Mouse (Mus musculus) forebrain, embryonic 13.5 days (tissue): ENCODE measurements around the gene Rundc3a. TPM values are rescaled to one million over a fixed set of nuclear protein-coding genes. Genes with fewer than 3 reads are reported as not detected.
A peak's percentile ranks its signal among the peaks of the same experiment; 100 is the strongest.

Source experiments
- ATAC-seq: fragments of 200-750 bp; cut with Nextera tagmentation; 2 replicates; pipeline ENCODE4 v1.8.0; 2017
- H3K27ac ChIP-seq: fragments of 300-500 bp; sonication (generic); 2 replicates; pipeline ENCODE4 v1.5.1; 2015; ENCODE audit warnings: inconsistent platforms, mild to moderate bottlenecking, moderate library complexity
- H3K27me3 ChIP-seq: fragments of 300-500 bp; sonication (generic); 2 replicates; pipeline ENCODE4 v1.6.1; 2015; ENCODE audit warnings: mild to moderate bottlenecking, inconsistent platforms
- H3K36me3 ChIP-seq: fragments of 300-500 bp; sonication (generic); 2 replicates; pipeline ENCODE4 v1.6.1; 2015; ENCODE audit warnings: mild to moderate bottlenecking, inconsistent platforms; ENCODE audit not compliant: poor library complexity, severe bottlenecking
- H3K4me1 ChIP-seq: fragments of 300-500 bp; sonication (generic); 2 replicates; pipeline ENCODE4 v1.6.1; 2015; ENCODE audit warnings: inconsistent platforms
- H3K4me2 ChIP-seq: fragments of 300-500 bp; sonication (generic); 2 replicates; pipeline ENCODE4 v1.6.1; 2015; ENCODE audit warnings: inconsistent platforms, mild to moderate bottlenecking, moderate library complexity
- H3K4me3 ChIP-seq: fragments of 300-500 bp; sonication (generic); 2 replicates; pipeline ENCODE4 v1.5.1; 2015; ENCODE audit warnings: mild to moderate bottlenecking, inconsistent platforms
- H3K9ac ChIP-seq: fragments of 300-500 bp; sonication (generic); 2 replicates; pipeline ENCODE4 v1.6.1; 2015; ENCODE audit warnings: mild to moderate bottlenecking, inconsistent platforms
- H3K9me3 ChIP-seq: fragments of 300-500 bp; sonication (generic); replicated peaks from 2 replicates; pipeline ENCODE4 v1.6.1; 2016; ENCODE audit warnings: inconsistent platforms
- WGBS: fragments of 180-500 bp; shearing (Covaris S2); methylation state at CpG from one replicate; pipeline ENCODE4 v1.1.7; 2015; 5-methylcytosine and 5-hydroxymethylcytosine counted together
- polyA plus RNA-seq: library from polyadenylated mRNA; unstranded; fragments of >200 nt; fragmentation: Nextera tagmentation; extraction: Ambion mirVana; gene quantifications from 2 replicates; pipeline ENCODE4 v1.2.1, GENCODE M21; 2015

Rundc3a gene
- polyA plus RNA-seq, 1 experiment from 2014 or later: 94.8 TPM

GRCm38 (mm10) chr11:102370285-102370684 is 22.9 kb upstream of the Rundc3a start:
- WGBS: 55% methylated on average over 7 of the region's 7 CpGs
- Histone ChIP-seq H3K9me3 (no peaks in the 10 kb centered on the region), H3K27ac (no peak overlapping the region), H3K9ac (no peak overlapping the region), H3K4me1 (peaks cover 3% of the 10 kb centered on the region), H3K4me2 (no peak overlapping the region), H3K4me3 (no peak overlapping the region), H3K27me3 (no peaks in the 10 kb centered on the region), H3K36me3 (no peaks in the 10 kb centered on the region)
- ATAC-seq: no peak

GRCm38 (mm10) chr11:102371926-102372685 is 21.1 kb upstream of the Rundc3a start:
- Histone ChIP-seq H3K4me3 (no peak overlapping the region), H3K27ac (no peak overlapping the region), H3K27me3 (no peaks in the 10 kb centered on the region), H3K9me3 (no peaks in the 10 kb centered on the region), H3K36me3 (no peaks in the 10 kb centered on the region), H3K4me2 (no peak overlapping the region), H3K4me1 (peaks cover 18% of the 10 kb centered on the region), H3K9ac (no peak overlapping the region)
- no peak for ATAC-seq
- WGBS: 87% methylated on average over 12 of the region's 12 CpGs

- no peak overlapping the region for H3K27ac ChIP-seq
- no peak overlapping the region for H3K4me3 ChIP-seq
- no peaks in the 10 kb centered on the region for H3K36me3 ChIP-seq
- H3K4me1 ChIP-seq: peaks cover 18% of the 10 kb centered on the region
- no peak for ATAC-seq
- H3K27me3 ChIP-seq: no peaks in the 10 kb centered on the region
- no peaks in the 10 kb centered on the region for H3K9me3 ChIP-seq
- no peak overlapping the region for H3K4me2 ChIP-seq
- 48% methylated on average over 14 of the region's 14 CpGs for WGBS
- H3K9ac ChIP-seq: no peak overlapping the region
Observed at GRCm38 (mm10) chr11:102372936-102373335, 20.3 kb upstream of the Rundc3a start.

- no peak overlapping the region for H3K27ac ChIP-seq
- H3K27me3 ChIP-seq: no peaks in the 10 kb centered on the region
- WGBS: 44% methylated on average over 2 of the region's 2 CpGs
- H3K9ac ChIP-seq: no peak overlapping the region
- H3K9me3 ChIP-seq: 0 out of 2 replicates have a peak, but pooled peaks cover 1% of the 10 kb centered on the region
- H3K4me1 ChIP-seq: peaks cover 18% of the 10 kb centered on the region
- no peak overlapping the region for H3K4me3 ChIP-seq
- H3K36me3 ChIP-seq: no peaks in the 10 kb centered on the region
- ATAC-seq: no peak
- no peak overlapping the region for H3K4me2 ChIP-seq
Observed at GRCm38 (mm10) chr11:102373646-102374045, 19.6 kb upstream of the Rundc3a start.

- no peak overlapping the region for H3K27ac ChIP-seq
- no peaks in the 10 kb centered on the region for H3K36me3 ChIP-seq
- ATAC-seq: no peak
- 0 out of 2 replicates have a peak, but pooled peaks cover 5% of the 10 kb centered on the region for H3K9me3 ChIP-seq
- no peak overlapping the region for H3K4me3 ChIP-seq
- 84% methylated on average over 7 of the region's 7 CpGs for WGBS
- no peak overlapping the region for H3K9ac ChIP-seq
- peaks cover 18% of the 10 kb centered on the region for H3K4me1 ChIP-seq
- no peaks in the 10 kb centered on the region for H3K27me3 ChIP-seq
- H3K4me2 ChIP-seq: no peak overlapping the region
Observed at GRCm38 (mm10) chr11:102374108-102374725, 19.0 kb upstream of the Rundc3a start.

- 0 out of 2 replicates have a peak overlapping the region, but pooled peaks have one; percentile 5 for H3K27ac ChIP-seq
Observed at GRCm38 (mm10) chr11:102375196-102376173, 17.7 kb upstream of the Rundc3a start.

GRCm38 (mm10) chr11:102376196-102376835 is 16.9 kb upstream of the Rundc3a start:
- ATAC-seq: no peak
- Histone ChIP-seq H3K9me3 (0 out of 2 replicates have a peak, but pooled peaks cover 5% of the 10 kb centered on the region), H3K9ac (peak overlapping the region; percentile 47), H3K4me2 (peak overlapping the region; percentile 53), H3K27me3 (no peaks in the 10 kb centered on the region), H3K4me1 (peaks cover 18% of the 10 kb centered on the region), H3K4me3 (no peak overlapping the region), H3K36me3 (no peaks in the 10 kb centered on the region), H3K27ac (0 out of 2 replicates have a peak overlapping the region, but pooled peaks have one; percentile 5)
- WGBS: 10% methylated on average over 8 of the region's 8 CpGs

More at GRCm38 (mm10) chr11:102375196-102376173, 17.7 kb upstream of the Rundc3a start:
- Histone ChIP-seq H3K9me3 (0 out of 2 replicates have a peak, but pooled peaks cover 5% of the 10 kb centered on the region), H3K9ac (peak overlapping the region; percentile 47), H3K36me3 (no peaks in the 10 kb centered on the region), H3K4me1 (peaks cover 18% of the 10 kb centered on the region), H3K4me3 (no peak overlapping the region), H3K27me3 (no peaks in the 10 kb centered on the region), H3K4me2 (peak overlapping the region; percentile 53)
- 7% methylated on average over 23 of the region's 23 CpGs for WGBS
- ATAC-seq: no peak

- no peak overlapping the region for H3K27ac ChIP-seq
- 69% methylated on average over 12 of the region's 12 CpGs for WGBS
- H3K36me3 ChIP-seq: no peaks in the 10 kb centered on the region
- 0 out of 2 replicates have a peak, but pooled peaks cover 5% of the 10 kb centered on the region for H3K9me3 ChIP-seq
- no peak overlapping the region for H3K4me3 ChIP-seq
- no peak overlapping the region for H3K4me2 ChIP-seq
- ATAC-seq: no peak
- no peaks in the 10 kb centered on the region for H3K27me3 ChIP-seq
- H3K4me1 ChIP-seq: peaks cover 18% of the 10 kb centered on the region
- H3K9ac ChIP-seq: no peak overlapping the region
Observed at GRCm38 (mm10) chr11:102377186-102377585, 16.0 kb upstream of the Rundc3a start.

- Histone ChIP-seq H3K36me3 (no peaks in the 10 kb centered on the region), H3K27ac (no peak overlapping the region), H3K9me3 (0 out of 2 replicates have a peak, but pooled peaks cover 5% of the 10 kb centered on the region), H3K4me2 (no peak overlapping the region), H3K9ac (no peak overlapping the region), H3K4me3 (no peak overlapping the region), H3K4me1 (peaks cover 16% of the 10 kb centered on the region), H3K27me3 (no peaks in the 10 kb centered on the region)
- no peak for ATAC-seq
- WGBS: 80% methylated on average over 5 of the region's 5 CpGs
Observed at GRCm38 (mm10) chr11:102380091-102380490, 13.1 kb upstream of the Rundc3a start.

GRCm38 (mm10) chr11:102381341-102382100 is 11.7 kb upstream of the Rundc3a start:
- no peak overlapping the region for H3K4me3 ChIP-seq
- H3K9ac ChIP-seq: no peak overlapping the region
- H3K36me3 ChIP-seq: no peaks in the 10 kb centered on the region
- no peak for ATAC-seq
- no peak overlapping the region for H3K27ac ChIP-seq
- WGBS: 49% methylated on average over 4 of the region's 4 CpGs
- H3K27me3 ChIP-seq: no peaks in the 10 kb centered on the region
- H3K4me1 ChIP-seq: peaks cover 2% of the 10 kb centered on the region
- H3K4me2 ChIP-seq: no peak overlapping the region
- 0 out of 2 replicates have a peak, but pooled peaks cover 5% of the 10 kb centered on the region for H3K9me3 ChIP-seq

GRCm38 (mm10) chr11:102382794-102383193 is 10.4 kb upstream of the Rundc3a start:
- 84% methylated on average over 3 of the region's 3 CpGs for WGBS
- no peak for ATAC-seq
- Histone ChIP-seq H3K4me2 (no peak overlapping the region), H3K27me3 (no peaks in the 10 kb centered on the region), H3K4me3 (no peak overlapping the region), H3K27ac (no peak overlapping the region), H3K9me3 (0 out of 2 replicates have a peak, but pooled peaks cover 5% of the 10 kb centered on the region), H3K36me3 (no peaks in the 10 kb centered on the region), H3K9ac (no peak overlapping the region), H3K4me1 (no peaks in the 10 kb centered on the region)
